Mouse (Mus musculus): ENCODE results near the gene Catsperg2.
"Not testable (repeated sequence)": the region's sequence is repeated elsewhere in the genome, so short reads cannot be mapped to it uniquely, and the experiment has no call there.

Gene Catsperg2

GRCm38 (mm10) chr7:29726860-29727259 is at the start of gene Catsperg2:
Gene Catsperg2 (minus strand): TSS chr7:29727032.
- peak; percentile 2 for DNase-seq (ENCODE audit: extremely low spot score, low read depth, low spot score)

- no peak for DNase-seq (ENCODE audit: extremely low spot score, low read depth, low spot score)
Observed at GRCm38 (mm10) chr7:29776568-29776967, 49.7 kb upstream of the Catsperg2 start.

- DNase-seq (ENCODE audit: extremely low spot score, low read depth, low spot score), result no peak
Observed at GRCm38 (mm10) chr7:29774371-29774770, 47.5 kb upstream of the Catsperg2 start.

- DNase-seq (ENCODE audit: extremely low spot score, low read depth, low spot score), result no peak
Observed at GRCm38 (mm10) chr7:29773503-29773902, 46.7 kb upstream of the Catsperg2 start.

- DNase-seq (ENCODE audit: extremely low spot score, low read depth, low spot score), result no peak
Observed at GRCm38 (mm10) chr7:29768980-29769379, 42.1 kb upstream of the Catsperg2 start.

GRCm38 (mm10) chr7:29768090-29768900 is 41.5 kb upstream of the Catsperg2 start, which contains the start of gene Zfp84:
Gene Zfp84 (plus strand): TSS chr7:29768552.
- peak; percentile 91 for DNase-seq (ENCODE audit: extremely low spot score, low read depth, low spot score)

GRCm38 (mm10) chr7:29767058-29767686 is 40.3 kb upstream of the Catsperg2 start:
- DNase-seq (ENCODE audit: extremely low spot score, low read depth, low spot score), result peak; percentile 63

GRCm38 (mm10) chr7:29764702-29765101 is 37.9 kb upstream of the Catsperg2 start:
- no peak for DNase-seq (ENCODE audit: extremely low spot score, low read depth, low spot score)

- no peak for DNase-seq (ENCODE audit: extremely low spot score, low read depth, low spot score)
Observed at GRCm38 (mm10) chr7:29760476-29760875, 33.6 kb upstream of the Catsperg2 start.

- DNase-seq (ENCODE audit: extremely low spot score, low read depth, low spot score), result no peak
Observed at GRCm38 (mm10) chr7:29742258-29742657, 15.4 kb upstream of the Catsperg2 start.

GRCm38 (mm10) chr7:29728055-29728454 is 1.2 kb upstream of the Catsperg2 start:
- no peak for DNase-seq (ENCODE audit: extremely low spot score, low read depth, low spot score)

GRCm38 (mm10) chr7:29725461-29726142 is 1.2 kb downstream of the Catsperg2 start:
- DNase-seq (ENCODE audit: extremely low spot score, low read depth, low spot score), result peak; percentile 1

- not testable (repeated sequence) for DNase-seq (ENCODE audit: extremely low spot score, low read depth, low spot score)
Observed at GRCm38 (mm10) chr7:29708891-29709290, 17.9 kb downstream of the Catsperg2 start.

GRCm38 (mm10) chr7:29695231-29695630 is 31.6 kb downstream of the Catsperg2 start:
- not testable (repeated sequence) for DNase-seq (ENCODE audit: extremely low spot score, low read depth, low spot score)

- no peak for DNase-seq (ENCODE audit: extremely low spot score, low read depth, low spot score)
Observed at GRCm38 (mm10) chr7:29681868-29682267, 45.0 kb downstream of the Catsperg2 start.
